Mouse (Mus musculus): ENCODE data around the gene Cpt1c. TPM values are rescaled to one million over a fixed set of nuclear protein-coding genes. Genes with fewer than 3 reads are reported as not detected.
A peak's percentile ranks its signal among the peaks of the same experiment; 100 is the strongest.

The Cpt1c gene
- polyA plus RNA-seq, 1 experiment from 2014 or later: 35.8 TPM

DNA sequence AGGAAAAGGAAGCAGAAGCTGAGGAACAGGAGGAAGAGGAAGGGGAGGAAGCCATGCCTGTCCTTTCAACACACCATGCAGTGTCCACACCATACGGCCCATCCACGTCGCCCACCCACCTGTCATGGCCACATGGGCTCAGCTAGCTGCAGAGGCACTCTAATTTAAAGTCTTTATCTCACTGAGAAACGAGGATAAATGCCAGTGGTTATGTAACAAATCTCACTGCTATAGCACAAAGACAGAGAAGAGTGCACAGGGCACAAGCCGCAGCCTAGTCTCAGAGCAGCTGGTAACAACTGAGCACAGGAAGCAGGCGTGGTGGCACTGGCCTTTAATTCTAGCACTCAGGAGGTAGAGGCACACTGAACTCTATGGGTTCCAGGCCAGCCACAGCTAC is 24.7 kb downstream of the Cpt1c start:
- WGBS: 70% methylated on average over 6 of the region's 6 CpGs
- H3K36me3 ChIP-seq: no peaks in the 10 kb centered on the region
- ATAC-seq (ENCODE audit: insufficient number of reproducible peaks, low FRiP score, low TSS enrichment, low read depth): no peak
- no peak overlapping the region for H3K27ac ChIP-seq (replicated peaks)
- H3K27me3 ChIP-seq: peaks cover 26% of the 10 kb centered on the region
- H3K4me3 ChIP-seq (replicated peaks): no peak overlapping the region
- H3K9ac ChIP-seq: no peak overlapping the region
- H3K9me3 ChIP-seq (replicated peaks): no peaks in the 10 kb centered on the region
- peaks cover 22% of the 10 kb centered on the region for H3K4me1 ChIP-seq
- no peak overlapping the region for H3K4me2 ChIP-seq (replicated peaks)

DNA sequence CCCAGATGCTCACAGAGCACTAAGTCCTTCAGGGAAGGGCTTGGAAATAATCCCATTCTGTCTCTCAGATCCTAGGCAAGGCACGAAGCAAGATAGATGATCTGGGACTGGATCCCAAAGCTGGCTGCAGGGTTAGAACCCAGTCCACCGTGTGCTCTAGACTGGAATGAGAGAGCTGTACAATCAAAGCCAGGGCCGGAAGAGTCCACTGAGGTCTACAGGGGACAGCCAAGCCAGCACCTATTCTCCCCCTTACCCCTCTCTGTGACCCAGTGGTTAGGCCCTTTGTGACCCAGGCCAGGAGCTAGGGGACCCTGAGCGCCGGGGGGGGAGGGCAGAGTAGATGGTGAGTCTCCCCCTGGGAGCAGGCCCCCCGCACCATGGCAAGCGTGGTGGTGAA is 31.7 kb downstream of the Cpt1c start, which contains the start of gene Tsks:
Tsks (plus strand) TSS at position 301 of the 400 bp plus-strand sequence.
- no peaks in the 10 kb centered on the region for H3K4me1 ChIP-seq
- no peak within 1 kb of the TSS for H3K9ac ChIP-seq
- no peaks in the 10 kb centered on the region for H3K27me3 ChIP-seq
- no peak within 1 kb of the TSS for H3K27ac ChIP-seq (replicated peaks)
- no peaks in the 10 kb centered on the region for H3K36me3 ChIP-seq
- H3K4me3 ChIP-seq (replicated peaks): no peak within 1 kb of the TSS
- 73% methylated on average over 7 of the region's 7 CpGs for WGBS
- no peak for ATAC-seq (ENCODE audit: insufficient number of reproducible peaks, low FRiP score, low TSS enrichment, low read depth)
- no peaks in the 10 kb centered on the region for H3K9me3 ChIP-seq (replicated peaks)
- H3K4me2 ChIP-seq (replicated peaks): no peak within 1 kb of the TSS

DNA sequence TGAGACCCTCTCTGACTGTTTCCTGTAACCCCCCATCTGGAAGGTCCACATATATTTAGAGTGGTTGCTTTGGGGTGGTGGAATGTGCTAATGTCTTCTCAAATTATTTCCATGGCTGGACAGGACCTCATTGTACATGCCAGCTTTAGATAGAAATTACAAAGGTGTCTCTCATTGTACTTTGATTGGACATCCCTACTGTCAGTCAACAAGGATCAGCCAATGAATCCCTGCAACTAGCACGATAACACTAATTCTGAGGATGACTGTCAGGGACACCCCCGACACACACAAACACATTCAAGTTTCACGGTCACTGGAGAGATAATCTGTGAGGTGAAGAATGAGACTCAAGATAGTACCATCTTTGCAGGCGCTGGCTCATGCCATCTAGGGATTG is 36.0 kb downstream of the Cpt1c start:
- Histone ChIP-seq H3K9ac (no peak overlapping the region), H3K4me1 (no peaks in the 10 kb centered on the region), H3K9me3 (replicated peaks) (no peaks in the 10 kb centered on the region), H3K36me3 (no peaks in the 10 kb centered on the region), H3K27me3 (no peaks in the 10 kb centered on the region), H3K4me3 (replicated peaks) (no peak overlapping the region), H3K27ac (replicated peaks) (no peak overlapping the region), H3K4me2 (replicated peaks) (no peak overlapping the region)
- ATAC-seq (ENCODE audit: insufficient number of reproducible peaks, low FRiP score, low TSS enrichment, low read depth): no peak
- 86% methylated on average over 4 of the region's 4 CpGs for WGBS

DNA sequence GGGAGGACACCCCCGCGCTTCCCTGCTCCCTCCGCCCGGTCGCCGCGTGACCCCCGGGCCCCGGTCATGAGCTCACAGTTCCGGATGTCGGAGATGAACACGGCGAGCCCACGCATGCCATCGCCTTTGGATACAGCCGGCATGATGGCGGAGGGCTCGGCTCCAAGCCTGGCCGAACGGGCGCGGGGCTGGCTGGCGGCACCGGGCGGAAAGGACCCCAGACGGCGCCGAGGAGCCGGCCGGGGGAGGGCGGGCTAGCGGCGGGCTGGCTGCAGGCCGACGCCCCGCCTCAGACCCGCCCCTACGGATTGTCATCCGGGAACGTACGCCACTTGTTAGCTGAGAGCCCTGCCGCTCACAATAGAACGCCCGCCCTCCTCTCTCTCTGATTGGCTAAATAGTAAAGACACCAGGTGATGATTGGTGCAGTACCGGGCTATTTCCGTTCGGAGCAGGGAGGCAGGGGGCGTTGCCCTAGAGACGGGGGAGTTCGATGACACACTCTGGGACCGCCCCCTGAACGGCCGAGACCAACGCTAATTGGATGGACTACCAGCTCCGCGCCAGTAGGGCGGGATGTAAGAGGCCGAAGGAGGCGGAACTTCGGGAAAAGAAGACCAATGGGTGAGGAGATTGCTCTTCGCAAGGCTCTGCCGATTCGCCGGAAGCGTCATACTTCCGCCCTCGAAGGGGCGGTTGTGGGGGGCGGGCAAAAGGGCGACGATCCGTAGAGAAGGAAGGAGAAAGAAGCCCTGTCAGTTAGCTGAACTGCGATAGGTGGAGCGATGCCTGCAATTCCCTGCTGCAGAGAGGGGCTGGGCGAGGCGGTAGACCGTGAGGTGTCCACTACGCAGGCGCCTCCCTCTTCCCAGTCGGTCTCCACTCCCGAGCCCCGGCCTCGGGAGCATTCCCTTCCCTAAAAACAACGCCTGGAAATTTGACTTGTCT is 45.2 kb downstream of the Cpt1c start, which contains the start of gene Ap2a1:
Ap2a1 (minus strand) TSS at position 293 of the 948 bp plus-strand sequence.
- Histone ChIP-seq H3K4me2 (replicated peaks) (peak within 1 kb of the TSS; percentile 65), H3K36me3 (peaks cover 12% of the 10 kb centered on the region; the same call in 1 of the 2 replicates), H3K4me3 (replicated peaks) (peak within 1 kb of the TSS; percentile 97), H3K27ac (replicated peaks) (peak within 1 kb of the TSS; percentile 95), H3K9ac (peak within 1 kb of the TSS; percentile 97), H3K9me3 (replicated peaks) (no peaks in the 10 kb centered on the region), H3K27me3 (no peaks in the 10 kb centered on the region), H3K4me1 (peaks cover 13% of the 10 kb centered on the region)
- WGBS: under 1% methylated on average over 84 of the region's 84 CpGs
- ATAC-seq (ENCODE audit: insufficient number of reproducible peaks, low FRiP score, low TSS enrichment, low read depth): peak; percentile 99

DNA sequence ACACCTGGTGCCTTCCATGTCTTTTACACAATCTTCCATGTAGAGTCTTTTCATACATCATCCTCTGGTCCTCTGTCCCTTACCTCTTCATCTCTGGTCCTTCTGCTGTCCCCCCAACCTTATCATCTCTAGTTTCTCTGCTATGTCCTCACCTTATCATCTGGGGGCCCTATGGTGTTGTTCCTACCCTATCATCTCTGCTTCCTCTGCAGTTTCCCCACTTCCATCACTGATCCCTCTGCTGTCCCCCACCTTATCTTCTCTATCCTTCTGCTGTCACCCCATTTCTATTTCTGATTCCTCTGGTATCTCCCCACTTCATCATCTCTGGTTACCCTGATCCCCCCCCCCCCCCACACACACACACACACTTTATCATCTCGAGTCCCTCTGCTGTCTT is 46.1 kb downstream of the Cpt1c start:
- Histone ChIP-seq H3K27ac (replicated peaks) (no peak overlapping the region), H3K36me3 (peaks cover 21% of the 10 kb centered on the region), H3K27me3 (no peaks in the 10 kb centered on the region), H3K9ac (peak overlapping the region; percentile 97), H3K9me3 (replicated peaks) (no peaks in the 10 kb centered on the region), H3K4me3 (replicated peaks) (peak overlapping the region; percentile 97), H3K4me2 (replicated peaks) (peak overlapping the region; percentile 65), H3K4me1 (peaks cover 13% of the 10 kb centered on the region)
- no peak for ATAC-seq (ENCODE audit: insufficient number of reproducible peaks, low FRiP score, low TSS enrichment, low read depth)
- 6% methylated on average over 1 of the region's 1 CpGs for WGBS

DNA sequence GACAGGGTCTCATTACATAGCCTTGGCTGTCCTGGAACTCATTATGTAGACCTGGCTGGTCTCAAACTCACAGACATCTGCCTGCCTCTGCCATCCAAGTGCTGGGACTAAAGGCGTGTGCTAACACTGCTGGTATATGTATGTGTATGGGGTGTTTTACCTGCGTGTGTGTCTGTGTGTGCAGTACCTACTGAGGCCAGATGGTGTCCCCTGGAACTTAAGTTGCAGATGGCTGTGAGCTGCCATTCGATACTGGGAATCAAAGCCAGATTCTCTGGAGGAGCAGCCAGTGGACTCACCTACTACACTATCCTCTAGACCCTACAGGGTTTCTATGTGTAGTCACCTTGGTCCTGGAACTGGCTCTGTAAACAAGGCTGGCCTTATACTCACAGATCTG is 49.2 kb downstream of the Cpt1c start:
- H3K4me2 ChIP-seq (replicated peaks): no peak overlapping the region
- no peak overlapping the region for H3K9ac ChIP-seq
- no peak for ATAC-seq (ENCODE audit: insufficient number of reproducible peaks, low FRiP score, low TSS enrichment, low read depth)
- no peaks in the 10 kb centered on the region for H3K27me3 ChIP-seq
- H3K4me1 ChIP-seq: peaks cover 13% of the 10 kb centered on the region
- WGBS: 62% methylated on average over 3 of the region's 3 CpGs
- H3K9me3 ChIP-seq (replicated peaks): no peaks in the 10 kb centered on the region
- H3K4me3 ChIP-seq (replicated peaks): no peak overlapping the region
- no peak overlapping the region for H3K27ac ChIP-seq (replicated peaks)
- H3K36me3 ChIP-seq: peaks cover 45% of the 10 kb centered on the region

DNA sequence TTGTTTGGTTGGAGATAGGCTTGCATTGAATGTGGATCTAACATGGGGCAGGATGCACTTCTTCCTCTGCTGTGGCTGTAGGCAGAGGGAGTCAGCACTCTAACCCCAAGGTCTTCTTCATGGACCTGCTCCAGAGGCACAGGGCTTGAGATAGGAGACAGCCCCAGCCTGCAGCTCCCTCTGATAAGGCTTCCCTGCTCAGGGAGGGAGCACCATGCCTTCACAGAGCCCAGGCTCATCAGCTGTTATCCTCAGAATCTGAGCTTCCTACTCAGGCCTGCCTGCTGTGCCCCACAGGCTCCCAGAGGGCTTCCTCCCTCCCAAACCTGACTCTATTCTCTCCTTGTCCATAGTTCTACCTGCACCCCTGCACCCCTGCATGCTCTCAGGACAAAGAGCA is 52.1 kb downstream of the Cpt1c start:
- Histone ChIP-seq H3K9ac (no peak overlapping the region), H3K4me1 (peaks cover 15% of the 10 kb centered on the region), H3K4me3 (replicated peaks) (no peak overlapping the region), H3K27me3 (no peaks in the 10 kb centered on the region), H3K9me3 (replicated peaks) (no peaks in the 10 kb centered on the region), H3K4me2 (replicated peaks) (no peak overlapping the region), H3K36me3 (peaks cover 48% of the 10 kb centered on the region), H3K27ac (replicated peaks) (no peak overlapping the region)
- ATAC-seq (ENCODE audit: insufficient number of reproducible peaks, low FRiP score, low TSS enrichment, low read depth): no peak

DNA sequence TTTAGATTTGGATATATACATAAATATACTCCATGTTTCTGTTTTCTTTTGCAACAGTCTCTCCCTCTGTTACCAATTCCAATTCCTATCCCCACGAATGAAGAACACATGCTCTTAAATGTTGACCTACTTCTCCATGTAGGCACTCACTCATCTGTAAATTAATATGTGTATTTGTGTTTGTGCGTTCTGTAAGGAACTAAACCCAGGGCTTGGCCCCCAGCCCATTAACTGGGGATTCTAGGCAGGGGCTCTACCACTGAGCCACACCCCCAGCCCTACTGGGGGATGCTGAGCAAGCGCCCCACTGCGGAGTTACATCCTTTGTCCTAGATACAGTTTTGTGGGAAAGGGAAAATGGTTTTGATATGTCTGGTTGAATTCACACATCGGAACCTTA is 55.5 kb downstream of the Cpt1c start:
- Histone ChIP-seq H3K4me3 (replicated peaks) (no peak overlapping the region), H3K9ac (no peak overlapping the region), H3K4me2 (replicated peaks) (no peak overlapping the region), H3K9me3 (replicated peaks) (no peaks in the 10 kb centered on the region), H3K27me3 (no peaks in the 10 kb centered on the region), H3K36me3 (peaks cover 59% of the 10 kb centered on the region), H3K4me1 (peaks cover 19% of the 10 kb centered on the region), H3K27ac (replicated peaks) (peak overlapping the region; percentile 81)
- 0 out of 2 replicates have a peak, but pooled peaks have one; percentile 55 for ATAC-seq (ENCODE audit: insufficient number of reproducible peaks, low FRiP score, low TSS enrichment, low read depth)
- 47% methylated on average over 5 of the region's 5 CpGs for WGBS

DNA sequence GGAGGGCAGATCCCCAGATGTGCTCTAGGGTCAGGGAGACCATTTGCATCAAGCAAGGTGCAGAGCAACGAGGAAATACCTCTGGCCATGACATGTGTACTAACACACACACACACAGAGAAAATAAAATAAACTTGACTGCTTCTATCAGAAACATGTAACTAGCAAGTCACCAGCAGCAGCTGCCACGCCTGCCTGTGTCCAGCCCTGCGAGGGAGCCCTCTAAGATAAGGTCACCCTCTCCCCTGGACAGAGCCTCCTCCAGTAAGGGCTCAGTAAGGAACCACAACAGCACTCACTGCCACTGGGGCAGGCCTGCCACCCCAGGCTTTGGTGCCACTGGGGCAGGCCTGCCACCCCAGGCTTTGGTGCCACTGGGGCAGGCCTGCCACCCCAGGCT is 56.4 kb downstream of the Cpt1c start:
- Histone ChIP-seq H3K9me3 (replicated peaks) (no peaks in the 10 kb centered on the region), H3K4me1 (peaks cover 19% of the 10 kb centered on the region), H3K4me2 (replicated peaks) (no peak overlapping the region), H3K36me3 (peaks cover 59% of the 10 kb centered on the region), H3K9ac (no peak overlapping the region), H3K4me3 (replicated peaks) (no peak overlapping the region), H3K27me3 (no peaks in the 10 kb centered on the region), H3K27ac (replicated peaks) (peak overlapping the region; percentile 81)
- ATAC-seq (ENCODE audit: insufficient number of reproducible peaks, low FRiP score, low TSS enrichment, low read depth): no peak
- 83% methylated on average over 3 of the region's 3 CpGs for WGBS

DNA sequence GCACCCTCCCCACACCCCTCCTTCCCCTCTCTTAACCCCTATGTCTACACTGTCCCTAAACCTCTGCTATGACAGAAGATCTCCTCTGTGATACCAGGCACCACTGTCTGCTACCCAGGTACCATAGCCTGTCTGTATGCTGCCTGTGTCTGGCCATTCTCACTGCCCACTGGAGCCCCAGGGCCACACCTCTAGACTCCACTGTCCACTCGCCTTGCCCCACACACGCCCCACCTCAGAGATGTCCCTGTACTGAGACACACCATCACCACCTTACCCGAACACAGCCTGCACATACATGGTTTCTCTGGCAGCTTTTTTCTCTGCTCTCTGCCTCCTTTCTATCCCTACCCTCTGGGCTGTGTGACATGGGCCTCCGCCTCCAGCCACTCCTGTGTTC is 57.8 kb downstream of the Cpt1c start:
- no peak for ATAC-seq (ENCODE audit: insufficient number of reproducible peaks, low FRiP score, low TSS enrichment, low read depth)
- WGBS: 85% methylated on average over 4 of the region's 4 CpGs
- Histone ChIP-seq H3K27me3 (no peaks in the 10 kb centered on the region), H3K4me3 (replicated peaks) (no peak overlapping the region), H3K4me1 (peaks cover 19% of the 10 kb centered on the region), H3K9me3 (replicated peaks) (no peaks in the 10 kb centered on the region), H3K27ac (replicated peaks) (no peak overlapping the region; the same call in 1 of the 2 replicates), H3K9ac (no peak overlapping the region), H3K4me2 (replicated peaks) (no peak overlapping the region), H3K36me3 (peaks cover 59% of the 10 kb centered on the region)

DNA sequence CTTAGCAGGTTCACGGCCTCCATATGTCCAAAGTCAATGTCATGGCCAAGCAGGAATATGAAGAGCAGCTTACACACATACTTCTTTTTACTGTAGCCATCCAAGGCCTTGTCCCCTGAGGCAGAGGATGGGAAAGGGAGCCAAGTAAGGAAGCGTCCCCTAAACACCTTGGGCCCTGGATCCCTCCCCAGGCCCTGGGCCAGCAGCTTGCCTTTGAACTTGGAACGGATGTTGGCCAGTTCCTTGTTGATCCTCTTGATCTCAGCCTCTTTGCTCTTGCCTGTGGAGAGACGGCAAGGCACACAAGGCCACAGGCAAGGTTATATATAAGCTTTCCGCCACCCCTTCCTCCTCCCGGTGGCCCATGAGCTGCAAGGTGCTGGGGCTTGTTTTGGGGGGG is 58.5 kb downstream of the Cpt1c start:
- Histone ChIP-seq H3K4me2 (replicated peaks) (no peak overlapping the region), H3K4me1 (peaks cover 19% of the 10 kb centered on the region), H3K27ac (replicated peaks) (no peak overlapping the region), H3K9me3 (replicated peaks) (no peaks in the 10 kb centered on the region), H3K36me3 (peaks cover 62% of the 10 kb centered on the region), H3K27me3 (no peaks in the 10 kb centered on the region), H3K9ac (no peak overlapping the region), H3K4me3 (replicated peaks) (no peak overlapping the region)
- WGBS: 83% methylated on average over 6 of the region's 6 CpGs
- no peak for ATAC-seq (ENCODE audit: insufficient number of reproducible peaks, low FRiP score, low TSS enrichment, low read depth)
